Mouse (Mus musculus) MEL (cell line): ENCODE data around the gene Rala.

Experiments
- BHLHE40 ChIP-seq: IDR thresholded peaks from 2 replicates; pipeline ENCODE4 v1.6.1; 2012; ENCODE audit warnings: low read depth, mild to moderate bottlenecking, inconsistent platforms, low read length, improper control_type of control experiment, borderline replicate concordance
- CTCF ChIP-seq, 3 experiments: IDR thresholded peaks in 2 of 3; conservative IDR thresholded peaks in 1 of 3; 2 replicates each; pipeline ENCODE4 v1.5.1; 2011 to 2012; ENCODE audit warnings: low read length in 3 of 3, low read depth in 2 of 3, mild to moderate bottlenecking in 2 of 3, improper control_type of control experiment in 1 of 3, inconsistent platforms in 1 of 3, mixed read lengths in 1 of 3, moderate library complexity in 1 of 3; ENCODE audit not compliant: control insufficient read depth in 1 of 3, insufficient read depth in 1 of 3, poor library complexity in 1 of 3, severe bottlenecking in 1 of 3
- EP300 ChIP-seq, 2 experiments: IDR thresholded peaks; 2 replicates each; pipeline ENCODE4 v1.6.1; 2011; ENCODE audit warnings: improper control_type of control experiment in 2 of 2, low read length in 2 of 2, low read depth in 1 of 2, mild to moderate bottlenecking in 1 of 2
- GATA1 ChIP-seq: IDR thresholded peaks from 2 replicates; pipeline ENCODE4 v1.6.1; 2011; ENCODE audit warnings: low read depth, low read length, improper control_type of control experiment
- MAX ChIP-seq: IDR thresholded peaks from 2 replicates; pipeline ENCODE4 v1.6.1; 2011; ENCODE audit warnings: low read length, improper control_type of control experiment
- MXI1 ChIP-seq: IDR thresholded peaks from 2 replicates; pipeline ENCODE4 v1.6.1; 2011; ENCODE audit warnings: mild to moderate bottlenecking, low read depth, low read length, improper control_type of control experiment
- NELFE ChIP-seq: IDR thresholded peaks from 2 replicates; pipeline ENCODE4 v1.6.1; 2011; ENCODE audit warnings: low read depth, low read length, improper control_type of control experiment
- POLR2A ChIP-seq, 2 experiments: IDR thresholded peaks; 2 replicates each; pipeline ENCODE4 v1.6.1; 2011 to 2012; ENCODE audit warnings: low read length in 2 of 2, mild to moderate bottlenecking in 2 of 2, control low read depth in 1 of 2, improper control_type of control experiment in 1 of 2, low read depth in 1 of 2, moderate library complexity in 1 of 2; ENCODE audit not compliant: control insufficient read depth in 1 of 2, insufficient read depth in 1 of 2, poor library complexity in 1 of 2
- RAD21 ChIP-seq: IDR thresholded peaks from 2 replicates; pipeline ENCODE4 v1.6.1; 2011; ENCODE audit warnings: mild to moderate bottlenecking, low read depth, low read length, improper control_type of control experiment
- SMC3 ChIP-seq: IDR thresholded peaks from 2 replicates; pipeline ENCODE4 v1.6.1; 2011; ENCODE audit warnings: low read depth, low read length, improper control_type of control experiment
- TAL1 ChIP-seq: IDR thresholded peaks from 2 replicates; pipeline ENCODE4 v1.6.1; 2012; ENCODE audit warnings: mild to moderate bottlenecking, inconsistent platforms, low read length, moderate library complexity, mixed read lengths
- ZC3H11A ChIP-seq: IDR thresholded peaks from 2 replicates; pipeline ENCODE4 v1.6.1; 2012; ENCODE audit warnings: low read depth, mild to moderate bottlenecking, inconsistent platforms, low read length, improper control_type of control experiment
- ZNF384 ChIP-seq: IDR thresholded peaks from 2 replicates; pipeline ENCODE4 v1.6.1; 2012; ENCODE audit warnings: low read depth, mild to moderate bottlenecking, inconsistent platforms, low read length, improper control_type of control experiment

DNA sequence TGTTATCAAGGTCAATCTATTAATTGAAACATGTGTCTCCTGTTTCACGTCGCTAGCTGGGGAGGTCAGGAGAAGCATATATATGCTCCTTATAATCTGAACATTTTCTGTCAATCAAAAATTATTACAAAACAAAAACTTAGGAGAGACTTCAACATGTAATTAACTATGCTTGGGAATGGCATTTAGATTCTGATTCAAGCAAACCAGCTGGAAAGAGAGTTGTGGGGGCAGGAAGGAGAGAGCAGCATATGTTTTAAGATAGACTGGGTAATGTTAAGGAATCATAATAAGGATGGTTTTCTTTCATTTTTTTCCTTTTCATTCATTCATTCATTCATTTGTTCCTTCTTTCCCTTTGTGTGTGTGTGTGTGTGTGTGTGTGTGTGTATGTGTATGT lies 77.3 kb downstream of the Rala start:
- TF ChIP-seq BHLHE40 (no peak), GATA1 (no peak), CTCF (IDR thresholded peaks at IDR 0.05 in 2 of 3, conservative IDR thresholded peaks at IDR 0.05 in 1 of 3; ENCODE audit: control insufficient read depth in 1 of 3, insufficient read depth in 1 of 3, low read depth in 2 of 3, low read length in 3 of 3, poor library complexity in 1 of 3, severe bottlenecking in 1 of 3) (no peak), TAL1 (no peak), POLR2A (IDR thresholded peaks at IDR 0.05; ENCODE audit: control insufficient read depth in 1 of 2, insufficient read depth in 1 of 2, low read depth in 1 of 2, low read length in 2 of 2, poor library complexity in 1 of 2) (no peak), EP300 (IDR thresholded peaks at IDR 0.05; ENCODE audit: low read depth in 1 of 2, low read length in 2 of 2) (no peak), NELFE (no peak), ZC3H11A (no peak), ZNF384 (no peak), MAX (no peak), SMC3 (no peak), RAD21 (no peak), MXI1 (no peak)
